Mouse (Mus musculus): ENCODE measurements at regions not wholly inside any gene's neighbourhood (a gene's known extent, or its start where the extent isn't known, plus 50 kb on each side); places are given as distances from the start of the nearest gene placed in this dataset.

DNA sequence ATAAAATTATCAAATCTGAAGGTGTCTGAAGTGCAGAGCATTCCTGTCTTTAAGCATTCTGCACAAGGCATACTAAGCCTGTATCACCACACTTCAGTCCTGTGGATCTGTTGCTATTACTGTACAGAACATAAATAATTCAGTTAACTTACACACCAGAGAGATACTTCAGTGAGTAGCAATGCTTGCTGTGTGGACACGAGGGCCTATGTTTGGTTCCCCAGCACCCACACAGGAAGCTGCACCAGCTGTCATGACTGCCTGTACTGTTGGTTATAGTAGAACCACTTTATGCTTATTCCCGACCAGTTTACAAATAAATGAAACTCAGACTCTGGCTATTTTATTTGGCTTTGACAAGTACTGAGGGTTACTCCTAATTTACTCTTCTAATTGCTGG, 271.7 kb downstream of the Slc30a10 start:
- DNase-seq (ENCODE audit: low spot score in 2 of 2), result peak in 1 of 2 experiments; percentile 39

DNA sequence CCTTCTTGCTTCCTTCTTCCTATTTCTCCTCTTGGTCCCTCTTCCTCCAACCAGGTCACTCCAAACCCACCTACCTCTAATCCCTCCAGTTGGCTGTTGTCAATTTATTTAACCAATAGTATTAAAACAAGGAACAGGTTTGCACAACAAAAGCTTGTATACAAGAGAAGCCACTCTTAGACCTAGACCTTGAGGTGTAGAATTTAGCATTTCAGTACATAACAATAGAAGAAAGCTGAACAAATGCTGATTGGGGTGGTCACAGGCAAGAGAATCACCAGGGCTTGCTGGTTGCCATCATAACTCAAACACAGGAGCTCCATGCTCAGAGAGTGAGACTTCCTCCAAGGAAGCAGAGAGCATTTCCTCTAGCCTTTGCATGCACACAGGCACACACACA, 272.2 kb downstream of the Slc30a10 start:
- no peak for DNase-seq (ENCODE audit: low spot score in 2 of 2)

DNA sequence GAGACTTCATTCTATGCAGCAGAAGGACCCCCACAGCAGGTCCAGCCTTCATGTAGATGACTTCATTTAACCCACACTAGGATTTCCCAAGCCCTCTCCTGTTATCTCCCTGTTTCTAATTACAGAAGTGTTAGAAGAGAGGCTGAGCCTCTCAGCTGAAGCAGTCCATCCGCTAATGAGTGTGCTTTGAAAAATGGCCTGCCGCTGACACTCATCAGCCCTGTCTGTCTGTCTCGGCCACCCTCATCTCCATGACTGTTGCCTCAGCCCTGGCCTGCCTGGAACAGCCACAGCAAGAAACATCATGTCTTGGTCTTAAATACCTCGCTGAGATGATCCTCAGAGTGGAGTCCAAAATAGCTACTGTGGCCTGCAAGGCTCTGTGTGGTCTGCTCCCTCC, 273.1 kb downstream of the Slc30a10 start:
- DNase-seq (ENCODE audit: low spot score in 2 of 2), result no peak

DNA sequence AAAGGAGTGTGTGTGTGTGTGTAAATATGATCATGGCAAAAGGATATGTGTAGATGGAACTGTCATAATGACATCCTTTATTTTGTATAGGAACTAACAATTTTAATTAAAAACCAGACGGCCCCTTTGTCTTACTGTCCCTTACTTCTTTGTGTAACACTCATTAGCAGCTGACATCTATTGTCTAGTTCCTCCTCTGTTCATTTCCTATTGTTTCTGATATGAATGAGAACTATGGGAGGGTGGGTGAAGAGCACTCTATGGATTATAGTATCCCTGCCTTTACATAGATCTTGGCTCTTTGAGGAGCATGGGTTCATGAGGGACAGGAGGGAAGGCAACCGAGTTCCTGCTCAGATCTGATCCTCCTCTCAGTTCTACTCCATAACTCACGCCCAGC, 273.8 kb downstream of the Slc30a10 start:
- no peak for DNase-seq (ENCODE audit: low spot score in 2 of 2)

DNA sequence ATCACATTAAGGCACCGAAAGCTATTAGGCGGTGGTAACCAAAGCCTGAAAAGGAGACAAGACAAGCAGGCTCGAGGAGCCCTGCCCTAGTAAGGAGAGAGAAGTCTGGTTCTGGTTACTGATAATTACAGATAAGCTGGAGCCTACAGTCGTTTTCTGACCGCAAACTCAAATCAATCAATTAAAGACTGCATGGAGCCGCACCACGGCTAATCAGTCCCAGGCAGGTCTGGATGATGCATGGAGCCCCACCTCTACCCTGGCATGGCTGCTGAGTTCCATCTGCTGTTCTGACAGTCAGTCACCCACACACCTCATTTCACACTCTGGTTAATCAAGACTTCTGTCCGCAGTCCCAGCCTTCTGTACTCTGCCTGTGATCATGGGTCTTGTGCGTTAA, 276.4 kb downstream of the Slc30a10 start:
- DNase-seq (ENCODE audit: low spot score in 2 of 2), result no peak

DNA sequence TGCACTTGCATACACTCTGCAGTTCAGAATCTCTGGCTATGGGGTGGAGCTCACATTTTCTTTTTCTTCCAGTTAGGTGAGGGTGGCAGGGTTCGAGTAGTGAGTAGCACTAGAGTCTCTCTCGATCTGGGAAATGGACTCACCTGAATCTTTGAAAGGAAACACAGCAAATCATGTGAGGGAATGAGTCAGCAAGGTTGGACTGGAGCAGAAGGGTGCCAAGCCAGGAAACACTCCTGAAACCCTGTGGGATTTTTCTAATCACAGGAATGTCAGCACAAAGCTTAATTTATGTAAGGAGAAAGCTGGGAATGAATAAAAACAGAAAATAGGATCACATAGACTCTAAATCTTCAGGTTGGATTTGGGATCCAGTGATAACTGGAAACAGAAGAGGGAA, 282.1 kb downstream of the Slc30a10 start:
- no peak for DNase-seq (ENCODE audit: low spot score in 2 of 2)

DNA sequence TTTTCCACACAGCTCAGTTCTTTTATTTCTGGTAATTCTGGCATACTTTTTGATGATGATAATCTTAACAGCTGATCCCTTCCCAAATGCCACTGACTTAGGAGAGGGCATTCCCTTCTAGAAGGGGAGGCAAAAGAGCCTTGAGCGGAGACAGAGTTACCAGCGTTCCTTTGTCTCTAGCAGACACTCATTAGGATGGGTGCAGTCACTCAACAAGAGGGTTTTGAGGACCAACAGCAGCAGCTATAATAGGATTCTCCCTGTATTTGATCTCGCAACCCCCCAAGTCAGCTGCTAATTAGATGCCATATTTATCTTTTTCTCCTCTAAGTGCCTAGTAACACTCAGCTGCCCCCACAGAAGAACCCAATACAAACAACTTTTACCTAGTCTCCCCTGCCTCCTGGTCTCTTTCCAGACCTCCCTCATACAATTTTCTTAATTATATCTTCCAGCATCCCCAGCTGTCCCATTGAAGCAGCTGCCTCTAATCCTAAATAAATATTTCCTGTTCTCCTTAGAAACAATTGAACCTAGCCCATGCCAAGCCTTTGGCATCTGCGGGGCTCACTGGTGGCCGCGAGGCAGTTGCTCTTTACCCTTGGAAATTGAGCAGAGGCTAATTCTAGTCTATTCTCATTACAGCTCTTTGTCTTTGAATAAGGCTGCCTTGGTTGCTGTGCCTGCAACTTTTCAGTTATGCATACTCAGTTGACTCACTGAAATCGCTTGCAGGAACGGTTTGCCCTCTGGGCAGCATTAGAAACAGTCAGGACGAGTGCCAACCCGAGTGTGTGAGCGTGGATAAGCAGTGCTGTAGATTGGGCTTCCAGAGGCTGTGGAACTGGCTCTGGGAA, 286.6 kb downstream of the Slc30a10 start:
- peak; percentile 44 to 48 for DNase-seq (ENCODE audit: low spot score in 2 of 2)

DNA sequence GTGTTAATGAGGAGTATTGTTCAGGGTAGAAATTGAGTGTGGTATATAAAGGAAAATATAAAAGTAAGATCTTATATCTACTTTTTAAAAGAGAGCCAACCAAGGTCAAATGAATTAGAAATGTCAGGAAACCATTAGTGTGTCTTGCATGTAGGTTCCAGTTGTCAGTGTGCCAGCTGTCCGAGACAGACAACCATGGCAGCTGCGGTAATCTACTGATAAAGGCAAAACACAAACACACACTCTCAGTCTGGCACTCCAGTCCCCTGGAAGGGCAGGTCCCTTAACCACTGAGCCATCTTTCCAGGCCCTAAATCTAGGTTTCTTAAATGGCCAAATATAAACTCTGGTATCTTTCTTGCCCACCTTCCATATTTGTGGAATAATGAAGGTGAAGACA, 294.6 kb downstream of the Slc30a10 start:
- no peak for DNase-seq (ENCODE audit: low spot score in 2 of 2)

DNA sequence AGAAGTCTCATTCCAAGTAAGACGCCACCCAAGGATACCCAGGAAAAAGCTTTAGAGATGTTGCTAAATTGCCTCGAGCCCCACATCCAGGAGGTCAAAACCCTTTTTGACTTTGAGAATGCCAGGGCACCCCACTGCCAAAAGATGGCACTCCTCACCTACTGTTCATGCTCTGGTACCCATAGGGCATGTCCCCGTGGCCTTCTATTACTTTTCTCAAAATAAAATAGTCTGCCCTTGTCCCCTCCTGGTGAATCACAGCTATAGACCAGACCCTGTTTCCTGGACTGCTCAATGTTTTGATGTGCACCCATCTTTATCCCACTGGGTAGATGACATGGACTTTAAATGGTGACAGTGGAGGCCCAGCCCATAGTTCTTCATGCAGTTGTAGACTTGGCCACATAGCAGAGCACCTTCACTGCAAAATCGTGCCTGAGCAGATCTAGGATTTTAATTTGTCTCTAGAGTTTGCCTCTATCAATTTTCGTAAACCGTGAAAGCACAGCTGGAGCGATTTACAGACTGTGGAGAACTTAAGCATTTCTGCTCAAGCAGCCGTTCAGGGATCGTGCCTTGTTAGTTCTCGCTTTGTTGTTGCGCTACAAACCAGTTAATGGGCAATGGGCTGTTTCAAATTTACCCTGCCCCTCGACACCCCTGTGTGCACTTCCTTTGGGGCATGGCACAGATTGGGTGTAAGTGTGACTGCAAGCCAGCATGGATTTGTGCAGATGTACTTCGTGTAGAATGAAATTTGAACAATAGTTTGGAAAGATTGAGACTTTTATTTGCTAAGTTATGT, 300.0 kb downstream of the Slc30a10 start:
- DNase-seq (ENCODE audit: low spot score in 2 of 2), result no peak

DNA sequence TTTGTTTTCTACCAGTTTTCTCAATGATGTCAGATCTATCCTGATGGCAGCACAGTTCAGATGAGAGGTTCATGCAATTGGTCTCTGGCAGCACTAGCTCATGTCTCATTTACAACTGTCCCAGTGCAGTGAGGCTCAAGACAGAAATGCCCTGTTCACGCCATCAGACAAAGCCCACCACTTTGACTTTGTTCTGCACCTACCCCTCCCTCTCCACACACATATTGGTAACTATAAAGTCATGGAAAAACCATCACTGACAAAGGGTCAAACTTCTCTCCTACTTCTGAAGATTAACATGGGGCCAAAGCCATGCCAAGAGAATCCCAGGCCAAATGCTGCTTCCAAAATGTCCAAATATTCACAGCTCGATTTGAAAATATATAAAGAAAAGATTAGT, 302.7 kb downstream of the Slc30a10 start:
- no peak for DNase-seq (ENCODE audit: low spot score in 2 of 2)

DNA sequence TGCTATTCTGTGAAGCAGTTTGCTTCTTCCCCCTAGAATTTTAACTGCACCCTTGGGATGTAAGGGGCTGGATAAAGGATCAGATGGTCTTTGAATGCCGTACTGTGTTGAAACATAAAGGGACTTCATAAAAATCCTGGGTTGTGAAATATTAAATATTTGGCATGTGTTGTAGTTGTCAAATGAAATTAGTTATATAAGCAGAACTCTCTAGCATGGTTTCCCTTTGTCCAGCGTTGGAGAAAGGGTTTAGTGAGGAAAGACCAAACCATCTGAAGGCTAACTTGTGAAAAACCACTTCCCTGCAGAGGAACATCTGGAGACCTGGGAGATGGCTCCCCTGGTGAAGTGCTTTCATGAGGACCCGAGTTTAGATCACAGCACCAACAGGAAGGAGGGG, 319.6 kb downstream of the Slc30a10 start:
- no peak for DNase-seq (ENCODE audit: low spot score in 2 of 2)

DNA sequence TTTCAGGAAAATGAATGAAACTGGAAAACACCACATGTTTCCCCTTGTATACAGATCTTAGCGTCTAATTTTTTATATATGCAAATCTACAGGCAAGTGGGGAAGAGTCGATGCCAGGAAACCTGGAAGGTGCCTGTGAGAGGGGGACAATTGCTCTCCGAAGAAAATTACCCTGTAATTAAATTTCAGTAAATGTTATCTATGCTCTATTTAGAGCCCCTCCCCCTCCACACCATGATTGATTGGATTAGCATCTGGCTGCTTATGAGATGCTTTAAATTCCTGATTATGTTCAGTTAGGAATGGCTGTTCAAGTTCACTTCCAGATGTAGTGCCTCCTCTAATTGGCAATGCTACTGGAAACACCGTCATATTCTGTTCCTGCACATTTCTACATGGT, 325.0 kb downstream of the Slc30a10 start:
- DNase-seq (ENCODE audit: low spot score in 2 of 2), result no peak

DNA sequence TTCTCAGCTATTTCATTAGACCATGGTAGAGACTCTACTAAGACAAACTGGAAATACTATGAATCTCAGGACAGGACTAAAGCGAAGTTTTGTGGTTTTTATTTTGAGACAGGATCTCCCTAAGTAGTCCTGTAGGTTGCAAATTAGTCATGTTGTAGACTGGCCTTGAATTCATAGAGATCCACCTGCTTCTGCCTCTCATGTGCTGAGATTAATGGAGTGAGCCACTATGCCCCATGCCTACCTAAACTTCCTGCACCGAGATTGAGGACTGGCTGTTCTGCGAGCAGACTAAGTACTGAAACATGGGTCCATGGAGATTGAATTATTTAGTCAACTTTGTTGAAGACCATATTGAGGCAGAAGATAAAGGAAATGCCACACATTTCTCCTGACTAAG, 315.0 kb downstream of the Lyplal1 start:
- no peak for DNase-seq (ENCODE audit: low spot score in 2 of 2)

DNA sequence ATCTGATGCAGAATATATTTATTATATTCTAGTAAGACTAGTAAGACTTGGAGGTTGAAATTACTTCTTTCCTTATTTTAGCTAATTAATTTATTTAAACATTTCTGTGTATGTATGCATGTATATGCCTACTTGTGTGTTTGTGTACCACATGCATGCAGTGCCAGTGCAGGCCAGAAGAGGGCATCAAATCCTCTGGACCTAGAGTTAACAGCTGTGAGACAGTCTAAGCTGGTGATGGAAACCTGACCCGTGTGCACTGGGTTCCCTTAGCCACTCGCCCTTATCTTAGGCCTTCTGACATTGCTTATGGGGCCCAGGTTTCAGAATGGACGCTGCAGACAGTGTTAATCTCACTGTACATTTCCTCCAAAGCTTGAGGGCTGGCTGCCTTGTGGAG, 302.2 kb downstream of the Lyplal1 start:
- DNase-seq (ENCODE audit: low spot score in 2 of 2), result no peak

DNA sequence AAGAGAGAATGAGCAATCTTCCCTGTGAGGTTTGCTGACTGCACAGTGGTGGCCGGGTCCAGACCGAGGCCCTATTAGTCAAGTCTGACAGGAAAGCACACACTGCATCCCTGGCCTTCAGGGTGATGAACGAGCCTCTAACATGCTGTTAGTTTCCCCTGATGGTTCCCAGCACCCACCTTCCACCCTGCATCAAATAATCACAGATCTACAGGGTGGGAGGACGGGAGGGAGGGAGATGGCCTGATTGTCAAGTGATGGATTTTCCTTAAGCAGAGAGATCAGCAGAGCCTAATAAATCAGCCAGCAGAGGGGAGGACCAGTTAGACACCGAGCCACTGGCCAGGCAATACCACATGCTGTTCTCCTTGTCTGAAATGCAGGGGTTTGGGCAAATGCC, 298.1 kb downstream of the Lyplal1 start:
- DNase-seq (ENCODE audit: low spot score in 2 of 2), result no peak

DNA sequence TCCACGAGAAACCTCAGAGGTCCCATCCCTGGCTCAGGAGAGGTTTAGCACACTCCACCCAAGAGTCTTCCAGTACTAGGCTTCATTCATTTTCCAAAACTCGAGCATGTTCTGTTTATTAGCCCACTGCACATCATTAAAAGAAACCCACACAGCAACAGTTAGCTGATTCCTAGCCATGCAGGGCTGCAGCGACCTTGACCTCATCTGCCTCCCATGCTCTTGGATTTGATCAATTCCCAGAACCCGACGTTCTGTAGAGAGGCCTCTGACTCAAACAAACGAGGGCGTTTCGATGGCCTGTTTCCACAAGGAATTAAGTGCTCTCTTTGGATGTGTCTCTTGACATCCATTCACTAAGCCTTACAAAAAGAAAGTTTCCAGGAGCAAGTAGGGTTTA, 294.9 kb downstream of the Lyplal1 start:
- DNase-seq (ENCODE audit: low spot score in 2 of 2), result no peak

DNA sequence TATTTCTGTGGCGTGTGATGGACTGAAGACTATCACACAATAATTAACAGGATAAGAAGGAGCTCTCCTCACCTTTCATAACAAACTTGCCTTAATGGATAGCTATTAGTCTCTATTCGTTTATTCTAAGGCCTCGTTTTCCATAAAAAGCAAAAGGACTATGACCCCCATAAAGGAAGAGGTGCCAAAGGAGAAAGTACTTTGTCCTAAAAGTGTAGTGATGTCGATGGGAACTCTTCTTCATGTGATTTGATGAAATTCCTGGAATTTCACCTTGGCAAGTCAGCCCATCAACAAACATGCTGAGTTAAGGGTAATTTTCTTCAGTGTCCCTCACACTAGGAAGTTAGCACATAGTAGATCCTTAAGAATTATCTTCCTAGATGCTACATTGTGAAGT, 293.9 kb downstream of the Lyplal1 start:
- no peak for DNase-seq (ENCODE audit: low spot score in 2 of 2)

DNA sequence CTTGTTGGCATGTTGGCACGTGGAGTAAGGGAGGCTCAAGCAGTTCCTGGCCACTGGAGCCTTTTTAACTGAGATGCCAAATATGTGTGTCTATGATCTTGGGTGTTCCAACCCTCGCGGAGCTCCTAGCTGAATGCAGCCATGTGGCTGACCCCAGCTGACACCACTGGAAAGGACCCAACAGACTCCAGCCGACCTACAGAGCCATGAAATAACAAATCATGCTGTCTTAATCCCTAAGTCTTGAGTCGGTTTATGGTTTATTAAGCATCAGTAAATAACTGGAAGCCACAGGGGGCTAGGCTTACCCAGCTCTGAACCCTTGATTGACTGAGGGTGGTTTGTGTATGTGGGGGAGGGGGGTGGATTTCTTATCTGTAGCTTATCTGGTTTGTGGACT, 293.2 kb downstream of the Lyplal1 start:
- no peak for DNase-seq (ENCODE audit: low spot score in 2 of 2)

DNA sequence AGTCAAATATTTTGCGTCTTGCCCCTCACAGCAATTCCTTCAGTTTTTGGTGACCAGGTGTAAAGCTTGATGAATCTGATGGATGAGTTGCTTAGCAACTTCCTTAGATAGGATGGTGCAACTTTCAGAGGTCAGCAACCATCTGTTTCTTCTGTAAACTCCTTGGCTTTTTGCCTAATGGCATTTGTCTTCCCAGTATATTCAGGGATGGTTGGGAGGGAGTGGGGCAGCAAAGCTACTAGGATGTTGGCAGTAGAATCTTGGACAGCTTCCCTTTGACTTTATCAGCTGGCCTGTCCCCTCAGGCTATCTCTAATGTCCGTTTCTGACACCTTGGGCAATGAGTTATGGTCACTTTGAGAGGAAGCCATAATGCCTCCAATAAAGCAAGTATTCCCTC, 289.1 kb downstream of the Lyplal1 start:
- no peak for DNase-seq (ENCODE audit: low spot score in 2 of 2)

DNA sequence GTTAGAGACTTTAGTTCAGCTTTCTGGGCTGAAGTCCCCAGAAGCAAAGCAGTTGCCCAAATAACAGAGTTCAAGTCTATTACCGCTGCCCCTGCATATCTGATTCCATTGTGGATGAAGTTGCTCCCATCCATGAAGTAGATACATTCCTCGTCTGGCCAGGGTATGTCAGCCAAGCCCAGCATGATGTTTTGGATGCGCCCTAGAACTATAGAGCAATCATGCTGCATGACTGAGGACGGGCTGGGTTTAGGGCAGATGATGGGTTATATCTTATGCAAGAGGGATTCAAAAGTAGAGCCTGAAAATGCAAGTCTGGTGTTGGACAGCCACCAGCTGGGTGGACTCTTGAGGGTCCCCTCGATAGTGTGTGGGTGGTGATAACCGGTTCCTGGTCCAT, 288.6 kb downstream of the Lyplal1 start:
- no peak for DNase-seq (ENCODE audit: low spot score in 2 of 2)

DNA sequence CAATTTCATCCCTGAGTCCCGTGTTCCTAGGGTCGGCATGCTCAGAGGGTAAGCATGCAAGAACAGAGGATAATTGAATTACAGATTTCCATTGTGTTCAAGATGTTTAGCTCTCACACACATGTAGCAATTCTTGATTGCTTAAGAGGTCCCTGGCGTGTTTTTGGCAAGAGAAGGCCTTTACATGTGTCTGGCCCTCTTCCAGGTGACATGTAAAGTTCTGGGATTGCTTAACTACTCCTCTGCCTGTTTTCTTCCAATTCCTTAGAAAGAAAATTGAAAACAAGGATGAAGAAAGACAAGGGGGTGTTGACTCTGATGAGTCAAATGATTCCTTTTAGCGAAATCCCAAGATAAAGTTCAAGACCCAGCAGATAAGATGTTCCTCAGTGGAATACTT, 285.1 kb downstream of the Lyplal1 start:
- no peak for DNase-seq (ENCODE audit: low spot score in 2 of 2)

DNA sequence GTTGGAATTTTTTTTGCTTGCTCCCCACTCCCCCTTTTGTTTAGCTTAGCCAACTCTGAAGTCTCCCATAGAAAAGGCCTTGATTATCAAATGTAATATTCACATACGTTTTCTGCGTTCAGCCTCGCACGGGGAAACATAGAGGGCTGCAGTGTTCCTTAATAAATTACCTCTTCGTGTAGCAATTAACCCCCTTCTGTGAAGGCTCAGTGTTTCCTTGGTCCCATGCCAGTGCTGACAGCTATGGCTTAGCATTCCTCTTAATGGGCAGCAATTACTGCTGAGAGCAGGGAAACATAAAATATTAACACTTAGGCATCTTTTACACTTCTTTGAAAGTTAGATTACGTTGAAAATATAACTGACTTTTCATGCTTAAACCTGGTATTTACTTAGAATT, 282.9 kb downstream of the Lyplal1 start:
- no peak for DNase-seq (ENCODE audit: low spot score in 2 of 2)

DNA sequence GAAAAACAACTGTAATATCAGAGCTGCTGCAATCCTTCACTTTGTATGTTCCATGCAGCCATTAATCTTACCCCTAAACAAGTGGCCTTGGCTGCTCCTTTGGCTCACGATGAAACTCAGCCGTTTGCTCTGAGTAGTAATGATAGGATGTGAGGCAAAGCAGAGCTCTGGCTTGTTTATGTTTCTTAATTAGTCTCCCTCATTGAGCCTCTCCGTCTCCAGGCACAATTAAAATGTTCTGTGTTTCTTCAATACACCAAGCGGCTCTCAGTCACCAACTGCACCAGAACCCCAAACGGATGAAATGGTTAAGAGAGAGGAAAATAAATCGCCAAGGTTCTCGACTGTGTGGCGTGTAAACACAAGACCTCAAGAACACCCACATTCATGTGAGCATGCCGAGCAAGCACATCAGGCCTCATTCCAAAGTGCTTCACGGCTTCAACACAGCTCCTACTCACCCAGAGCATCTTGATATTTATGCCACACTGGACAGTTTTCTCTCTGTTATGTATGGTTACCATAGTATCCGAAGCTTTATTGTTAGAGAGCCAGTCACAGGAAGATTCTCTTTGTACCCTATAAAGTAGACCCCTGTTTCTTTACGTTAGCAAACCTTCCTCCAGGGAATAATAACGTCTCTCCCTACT, 280.4 kb downstream of the Lyplal1 start:
- DNase-seq (ENCODE audit: low spot score in 2 of 2), result peak in 1 of 2 experiments; percentile 30
